15 mouse cellular contexts compared by ENCODE assay signal in the genomic region with DNA sequence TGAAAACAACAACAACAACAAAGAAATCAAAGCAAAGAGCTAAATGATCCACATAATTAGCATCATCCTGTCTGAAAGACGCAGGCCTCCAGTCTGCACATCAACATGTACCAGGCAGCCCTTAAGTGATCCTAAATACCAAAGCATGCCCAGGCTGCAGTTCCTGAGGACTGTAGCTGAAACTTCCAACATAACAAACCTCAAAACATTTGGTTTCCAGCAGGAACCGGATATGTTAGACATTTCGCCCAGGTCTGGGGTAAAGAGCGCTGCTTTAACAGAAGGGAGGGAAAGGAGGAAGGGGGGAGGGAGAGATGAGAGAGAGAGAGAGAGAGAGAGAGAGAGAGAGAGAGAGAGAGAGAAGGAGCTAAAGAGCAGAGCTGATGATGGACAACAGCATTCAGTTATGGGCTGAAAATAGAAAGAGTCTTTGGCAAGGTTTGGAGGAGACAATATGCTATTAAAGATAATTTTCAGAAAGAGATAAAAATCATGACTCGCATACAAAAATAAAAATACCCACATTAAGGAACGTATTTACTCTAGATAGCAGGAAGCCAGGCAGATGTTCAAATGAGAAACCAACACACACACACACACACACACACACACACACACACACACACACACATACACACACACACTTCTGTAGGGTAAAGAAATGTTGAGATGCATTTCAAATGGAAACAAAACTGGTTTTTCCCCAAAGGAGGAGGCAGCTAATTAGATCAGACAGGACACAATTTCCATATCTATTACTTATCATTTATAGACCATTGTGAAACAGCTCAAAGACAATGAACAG. TPM values are rescaled to one million over a fixed set of nuclear protein-coding genes. Genes with fewer than 3 reads are reported as not detected.
DNase-seq lines count a peak whose midpoint lies in the region; ATAC-seq lines count a peak whose summit lies in the region.
"Had no signal": no experiment of that assay in that cellular context is flagged by ENCODE, and none has a peak within 500 bp of the region (broad histone marks: within the 10 kb centered on the region; RNA-seq: fewer than 3 reads in every experiment).

No protein-coding gene starts in this region.

- no peak for DNase-seq in forebrain, embryonic 11.5 days (ENCODE audit: low spot score)
- DNase-seq in hindbrain, embryonic 14.5 days (ENCODE audit: low spot score): no peak
- DNase-seq in hindbrain, embryonic 11.5 days (ENCODE audit: low spot score): no peak
- peak; percentile 69 for DNase-seq in induced T-regulatory cell, adult 2 months (ENCODE audit: low read depth)
- DNase-seq in cerebellum, postnatal 36 days: no peak
- no peak for DNase-seq in lung, postnatal 36 days
- DNase-seq: adrenal gland, postnatal 14 days; cerebellum, adult 9-11 months; gastrocnemius, postnatal 36 days; kidney, adult 8-10 months; layer of hippocampus, postnatal 36 days; lung, postnatal 10 days had no signal

- peak overlapping the region; percentile 56 for H3K27ac ChIP-seq in forebrain, embryonic 15.5 days (replicated peaks)
- no peak overlapping the region for H3K27ac ChIP-seq in forebrain, embryonic 11.5 days (ENCODE audit: low read depth, low read length)
- H3K27ac ChIP-seq in hindbrain, embryonic 14.5 days: peak overlapping the region; percentile 1
- H3K27ac ChIP-seq in hindbrain, embryonic 11.5 days (ENCODE audit: low read depth, low read length): no peak overlapping the region

- H3K4me2 ChIP-seq in forebrain, embryonic 15.5 days (replicated peaks): no peak overlapping the region
- H3K4me2 ChIP-seq in forebrain, embryonic 11.5 days (ENCODE audit: low read depth, low read length, severe bottlenecking): no peak overlapping the region
- H3K4me2 ChIP-seq in hindbrain, embryonic 14.5 days (replicated peaks): no peak overlapping the region
- no peak overlapping the region for H3K4me2 ChIP-seq in hindbrain, embryonic 11.5 days (replicated peaks; ENCODE audit: low read depth, low read length)

- no peaks in the 10 kb centered on the region for H3K27me3 ChIP-seq in forebrain, embryonic 15.5 days
- H3K27me3 ChIP-seq in forebrain, embryonic 11.5 days (ENCODE audit: control insufficient read depth, insufficient read depth, low read length): no peaks in the 10 kb centered on the region
- no peaks in the 10 kb centered on the region for H3K27me3 ChIP-seq in hindbrain, embryonic 14.5 days (ENCODE audit: control insufficient read depth, insufficient read depth, low read length)
- H3K27me3 ChIP-seq in hindbrain, embryonic 11.5 days (ENCODE audit: control insufficient read depth, insufficient read depth, low read length): no peaks in the 10 kb centered on the region
- H3K27me3 ChIP-seq: Patski had no signal

- ATAC-seq in forebrain, embryonic 15.5 days (replicated peaks): peak; percentile 57; the same call in 1 of the 2 replicates
- ATAC-seq in forebrain, embryonic 11.5 days (replicated peaks; ENCODE audit: low FRiP score): no peak
- ATAC-seq in hindbrain, embryonic 14.5 days (ENCODE audit: low FRiP score): no peak
- ATAC-seq in hindbrain, embryonic 11.5 days (ENCODE audit: low FRiP score): no peak
- peak; percentile 40 for ATAC-seq in activated CD4-positive, CD25-positive, alpha-beta regulatory T cell, adult 4 months
- ATAC-seq: Patski had no signal

- no peak overlapping the region for H3K4me3 ChIP-seq in forebrain, embryonic 15.5 days
- H3K4me3 ChIP-seq in forebrain, embryonic 11.5 days (ENCODE audit: low read depth, low read length): no peak overlapping the region
- no peak overlapping the region for H3K4me3 ChIP-seq in hindbrain, embryonic 14.5 days (replicated peaks; ENCODE audit: low read length)
- no peak overlapping the region for H3K4me3 ChIP-seq in hindbrain, embryonic 11.5 days (ENCODE audit: low read depth, low read length)

- WGBS in forebrain, embryonic 15.5 days: 66% methylated on average over 6 of the region's 6 CpGs
- 73% methylated on average over 6 of the region's 6 CpGs for WGBS in forebrain, embryonic 11.5 days
- 76% methylated on average over 6 of the region's 6 CpGs for WGBS in hindbrain, embryonic 14.5 days
- WGBS in hindbrain, embryonic 11.5 days: 75% methylated on average over 6 of the region's 6 CpGs

- H3K9ac ChIP-seq in forebrain, embryonic 15.5 days (replicated peaks): no peak overlapping the region
- no peak overlapping the region for H3K9ac ChIP-seq in forebrain, embryonic 11.5 days (ENCODE audit: low read length)
- H3K9ac ChIP-seq in hindbrain, embryonic 14.5 days: no peak overlapping the region
- H3K9ac ChIP-seq in hindbrain, embryonic 11.5 days (ENCODE audit: low read depth, low read length): no peak overlapping the region

- H3K9me3 ChIP-seq in forebrain, embryonic 15.5 days: no peaks in the 10 kb centered on the region
- H3K9me3 ChIP-seq in forebrain, embryonic 11.5 days (ENCODE audit: control insufficient read depth, low read length): no peaks in the 10 kb centered on the region
- H3K9me3 ChIP-seq in hindbrain, embryonic 14.5 days (ENCODE audit: control insufficient read depth, low read length): no peaks in the 10 kb centered on the region
- H3K9me3 ChIP-seq in hindbrain, embryonic 11.5 days (ENCODE audit: control insufficient read depth, low read length): no peaks in the 10 kb centered on the region

- peaks cover 7% of the 10 kb centered on the region; the same call in 1 of the 2 replicates for H3K4me1 ChIP-seq in forebrain, embryonic 15.5 days
- no peaks in the 10 kb centered on the region; the same call in 1 of the 2 replicates for H3K4me1 ChIP-seq in forebrain, embryonic 11.5 days (replicated peaks; ENCODE audit: control insufficient read depth, insufficient read depth, low read length)
- no peaks in the 10 kb centered on the region for H3K4me1 ChIP-seq in hindbrain, embryonic 14.5 days (replicated peaks; ENCODE audit: control insufficient read depth, insufficient read depth, low read length)
- no peaks in the 10 kb centered on the region for H3K4me1 ChIP-seq in hindbrain, embryonic 11.5 days (replicated peaks; ENCODE audit: control insufficient read depth, insufficient read depth, low read length)

- H3K36me3 ChIP-seq in forebrain, embryonic 15.5 days: no peaks in the 10 kb centered on the region
- H3K36me3 ChIP-seq in forebrain, embryonic 11.5 days (ENCODE audit: control insufficient read depth, insufficient read depth, low read length): no peaks in the 10 kb centered on the region
- no peaks in the 10 kb centered on the region for H3K36me3 ChIP-seq in hindbrain, embryonic 14.5 days (replicated peaks; ENCODE audit: control insufficient read depth, insufficient read depth)
- no peaks in the 10 kb centered on the region for H3K36me3 ChIP-seq in hindbrain, embryonic 11.5 days (ENCODE audit: control insufficient read depth, insufficient read depth, low read length)

RNA-seq across cellular contexts. Expression of a gene that starts 49.5 kb away (rescaled TPM):
- 4.5 and 4.6 TPM in 2 replicates for polyA plus RNA-seq in forebrain, embryonic 15.5 days (2015; fragmentation: Nextera tagmentation; extraction: Ambion mirVana)
- 2.9 and 3.3 TPM in 2 replicates for polyA plus RNA-seq in forebrain, embryonic 11.5 days (2014; fragmentation: Nextera tagmentation; extraction: Ambion mirVana)
- polyA plus RNA-seq in hindbrain, embryonic 14.5 days (2014; fragmentation: Nextera tagmentation; extraction: Ambion mirVana): 6.4 and 8.1 TPM in 2 replicates
- 7.0 and 8.6 TPM in 2 replicates for polyA plus RNA-seq in hindbrain, embryonic 11.5 days (2014; fragmentation: Nextera tagmentation; extraction: Ambion mirVana)
- polyA plus RNA-seq in activated CD4-positive, CD25-positive, alpha-beta regulatory T cell, adult 4 months (2017; shearing (Covaris generic)): 10 to 100 TPM; 24.2 to 29.3 TPM

Comparison
In these comparisons a context has a peak if more than half of its experiments do, and no peak if none do; other contexts are left out.
1. ATAC-seq: peak in forebrain, embryonic 15.5 days (single experiment) and activated CD4-positive, CD25-positive, alpha-beta regulatory T cell, adult 4 months (single experiment); none in forebrain, embryonic 11.5 days (single experiment), hindbrain, embryonic 14.5 days (single experiment) and hindbrain, embryonic 11.5 days (single experiment).
2. H3K27ac ChIP-seq: peak in forebrain, embryonic 15.5 days (single experiment) and hindbrain, embryonic 14.5 days (single experiment); none in forebrain, embryonic 11.5 days (single experiment) and hindbrain, embryonic 11.5 days (single experiment).